Mouse (Mus musculus) lung, embryonic 16.5 days (tissue): ENCODE results near the gene Clec9a. TPM values are rescaled to one million over a fixed set of nuclear protein-coding genes. Genes with fewer than 3 reads are reported as not detected.
A peak's percentile ranks its signal among the peaks of the same experiment; 100 is the strongest.

Experiments
- ATAC-seq: fragments of 200-750 bp; cut with Nextera tagmentation; 2 replicates; pipeline ENCODE4 v1.8.0; 2017; ENCODE audit warnings: low read depth, mild to moderate bottlenecking, moderate library complexity
- H3K27ac ChIP-seq: fragments of 300-500 bp; sonication (generic); 2 replicates; pipeline ENCODE4 v1.5.1; 2014; ENCODE audit warnings: mild to moderate bottlenecking, control low read depth, low read length
- H3K27me3 ChIP-seq: fragments of 300-500 bp; sonication (generic); 2 replicates; pipeline ENCODE4 v1.6.1; 2014; ENCODE audit warnings: low read depth, low read length, mixed read lengths; ENCODE audit not compliant: control insufficient read depth, insufficient read depth
- H3K36me3 ChIP-seq: fragments of 300-500 bp; sonication (generic); 2 replicates; pipeline ENCODE4 v1.6.1; 2014; ENCODE audit warnings: low read length; ENCODE audit not compliant: control insufficient read depth, insufficient read depth
- H3K4me1 ChIP-seq: fragments of 300-500 bp; sonication (generic); replicated peaks from 2 replicates; pipeline ENCODE4 v1.6.1; 2014; ENCODE audit warnings: low read length, mixed read lengths; ENCODE audit not compliant: control insufficient read depth, insufficient read depth
- H3K4me2 ChIP-seq: fragments of 300-500 bp; sonication (generic); 2 replicates; pipeline ENCODE4 v1.6.1; 2014; ENCODE audit warnings: low read depth, low read length, control low read depth
- H3K4me3 ChIP-seq: fragments of 300-500 bp; sonication (generic); 2 replicates; pipeline ENCODE4 v1.5.1; 2014; ENCODE audit warnings: mild to moderate bottlenecking, low read length, control low read depth
- H3K9ac ChIP-seq: fragments of 300-500 bp; sonication (generic); 2 replicates; pipeline ENCODE4 v1.6.1; 2014; ENCODE audit warnings: low read length, control low read depth
- H3K9me3 ChIP-seq: fragments of 300-500 bp; sonication (generic); 2 replicates; pipeline ENCODE4 v1.6.1; 2016; ENCODE audit warnings: low read length; ENCODE audit not compliant: control insufficient read depth
- WGBS: fragments of 180-500 bp; shearing (Covaris S2); extraction: QIAGEN DNeasy Blood & Tissue Kit; methylation state at CpG from one replicate; pipeline ENCODE4 v1.1.7; 2014; 5-methylcytosine and 5-hydroxymethylcytosine counted together
- polyA plus RNA-seq: library from polyadenylated mRNA; unstranded; fragments of >200 nt; fragmentation: Nextera tagmentation; extraction: Ambion mirVana; gene quantifications from 2 replicates; pipeline ENCODE4 v1.2.1, GENCODE M21; 2015

Gene Clec9a
- polyA plus RNA-seq, 1 experiment from 2014 or later, result 1.6 TPM

GRCm38 (mm10) chr6:129436025-129436424 is 27.4 kb downstream of the Clec9a start:
- Histone ChIP-seq H3K27ac (no peak overlapping the region), H3K4me1 (no peaks in the 10 kb centered on the region), H3K4me2 (no peak overlapping the region), H3K27me3 (no peaks in the 10 kb centered on the region), H3K36me3 (no peaks in the 10 kb centered on the region), H3K4me3 (no peak overlapping the region), H3K9ac (no peak overlapping the region), H3K9me3 (no peaks in the 10 kb centered on the region)
- WGBS, result 76% methylated on average over 3 of the region's 3 CpGs
- no peak for ATAC-seq

GRCm38 (mm10) chr6:129438033-129438432 is 29.4 kb downstream of the Clec9a start:
- ATAC-seq, result no peak
- Histone ChIP-seq H3K9ac (no peak overlapping the region), H3K9me3 (no peaks in the 10 kb centered on the region), H3K4me2 (no peak overlapping the region), H3K36me3 (no peaks in the 10 kb centered on the region), H3K27me3 (no peaks in the 10 kb centered on the region), H3K4me3 (no peak overlapping the region), H3K27ac (no peak overlapping the region), H3K4me1 (no peaks in the 10 kb centered on the region)
- 82% methylated on average over 2 of the region's 2 CpGs for WGBS

- no peaks in the 10 kb centered on the region; the same call in 1 of the 2 replicates for H3K4me1 ChIP-seq
- H3K27ac ChIP-seq, result peak overlapping the region; percentile 3; the same call in 1 of the 2 replicates
- no peaks in the 10 kb centered on the region for H3K27me3 ChIP-seq
- peak overlapping the region; percentile 33 for H3K4me3 ChIP-seq
- no peaks in the 10 kb centered on the region for H3K9me3 ChIP-seq
- no peaks in the 10 kb centered on the region for H3K36me3 ChIP-seq
- H3K4me2 ChIP-seq, result peak overlapping the region; percentile 27
- 0 out of 2 replicates have a peak overlapping the region, but pooled peaks have one; percentile 40 for H3K9ac ChIP-seq
- ATAC-seq, result 0 out of 2 replicates have a peak, but pooled peaks have one; percentile 45
- 55% methylated on average over 6 of the region's 6 CpGs for WGBS
Measured at GRCm38 (mm10) chr6:129449743-129450142, 41.1 kb downstream of the Clec9a start.

- Histone ChIP-seq H3K36me3 (no peaks in the 10 kb centered on the region), H3K9ac (peak within 1 kb of the TSS; percentile 44), H3K27me3 (no peaks in the 10 kb centered on the region), H3K4me2 (peak within 1 kb of the TSS; percentile 37), H3K4me3 (peak within 1 kb of the TSS; percentile 38), H3K4me1 (no peaks in the 10 kb centered on the region; the same call in 1 of the 2 replicates), H3K27ac (peak within 1 kb of the TSS; percentile 62), H3K9me3 (no peaks in the 10 kb centered on the region)
- WGBS, result 45% methylated on average over 13 of the region's 13 CpGs
- peak; percentile 76 for ATAC-seq
Measured at GRCm38 (mm10) chr6:129451411-129452039, 42.9 kb downstream of the Clec9a start, which contains the start of gene Clec1a. Gene Clec1a (minus strand): TSS chr6:129452000.

GRCm38 (mm10) chr6:129471386-129471785 is 62.7 kb downstream of the Clec9a start:
- no peak overlapping the region for H3K27ac ChIP-seq
- no peak for ATAC-seq
- H3K27me3 ChIP-seq, result no peaks in the 10 kb centered on the region
- no peak overlapping the region for H3K9ac ChIP-seq
- H3K4me3 ChIP-seq, result no peak overlapping the region
- no peaks in the 10 kb centered on the region for H3K36me3 ChIP-seq
- no peak overlapping the region for H3K4me2 ChIP-seq
- H3K9me3 ChIP-seq, result no peaks in the 10 kb centered on the region
- WGBS, result 77% methylated on average over 6 of the region's 6 CpGs
- H3K4me1 ChIP-seq, result no peaks in the 10 kb centered on the region

- Histone ChIP-seq H3K9ac (no peak overlapping the region), H3K4me2 (no peak overlapping the region), H3K27me3 (no peaks in the 10 kb centered on the region), H3K27ac (no peak overlapping the region), H3K9me3 (no peaks in the 10 kb centered on the region), H3K36me3 (no peaks in the 10 kb centered on the region), H3K4me3 (no peak overlapping the region), H3K4me1 (no peaks in the 10 kb centered on the region)
- ATAC-seq, result no peak
- WGBS, result 65% methylated on average over 5 of the region's 5 CpGs
Measured at GRCm38 (mm10) chr6:129472627-129473026, 64.0 kb downstream of the Clec9a start.

Other genes starting within 250 kb of the Clec9a start
- 2.0 and 2.3 TPM in 2 replicates for gene Clec2d, start 228.2 kb upstream of the Clec9a start, polyA plus RNA-seq
- gene Cd69, start 133.4 kb upstream of the Clec9a start, polyA plus RNA-seq, result 0.09 and 0.18 TPM in 2 replicates
- not detected in 2 replicates for gene 4922502D21Rik, start 77.1 kb upstream of the Clec9a start, polyA plus RNA-seq
- 3.3 and 4.3 TPM in 2 replicates for gene Clec12a, start 66.2 kb upstream of the Clec9a start, polyA plus RNA-seq
- 0.36 and 0.50 TPM in 2 replicates for gene Clec12b, start 23.0 kb upstream of the Clec9a start, polyA plus RNA-seq
- gene Clec1b, start 11.6 kb upstream of the Clec9a start, polyA plus RNA-seq, result 2.8 and 3.7 TPM in 2 replicates
- 35.9 and 37.0 TPM in 2 replicates for gene Clec1a, start 43.1 kb downstream of the Clec9a start, polyA plus RNA-seq
- gene Olr1, start 98.3 kb downstream of the Clec9a start, polyA plus RNA-seq, result 0.11 and 0.15 TPM in 2 replicates
- gene Tmem52b, start 103.7 kb downstream of the Clec9a start, polyA plus RNA-seq, result 0.09 TPM in 1 of 2 replicates, not detected in the other
- gene Gabarapl1, start 124.3 kb downstream of the Clec9a start, polyA plus RNA-seq, result 48.0 and 48.3 TPM in 2 replicates
- gene Klre1, start 169.0 kb downstream of the Clec9a start, polyA plus RNA-seq, result not detected in 2 replicates
- 0.51 and 2.0 TPM in 2 replicates for gene Klrd1, start 182.9 kb downstream of the Clec9a start, polyA plus RNA-seq
- 0.30 and 0.52 TPM in 2 replicates for gene Klrk1, start 215.0 kb downstream of the Clec9a start, polyA plus RNA-seq
- gene Klrc3, start 234.5 kb downstream of the Clec9a start, polyA plus RNA-seq, result not detected in 2 replicates